Mouse (Mus musculus): ENCODE measurements at regions not wholly inside any gene's neighbourhood (a gene's known extent, or its start where the extent isn't known, plus 50 kb on each side); places are given as distances from the start of the nearest gene placed in this dataset.

DNA sequence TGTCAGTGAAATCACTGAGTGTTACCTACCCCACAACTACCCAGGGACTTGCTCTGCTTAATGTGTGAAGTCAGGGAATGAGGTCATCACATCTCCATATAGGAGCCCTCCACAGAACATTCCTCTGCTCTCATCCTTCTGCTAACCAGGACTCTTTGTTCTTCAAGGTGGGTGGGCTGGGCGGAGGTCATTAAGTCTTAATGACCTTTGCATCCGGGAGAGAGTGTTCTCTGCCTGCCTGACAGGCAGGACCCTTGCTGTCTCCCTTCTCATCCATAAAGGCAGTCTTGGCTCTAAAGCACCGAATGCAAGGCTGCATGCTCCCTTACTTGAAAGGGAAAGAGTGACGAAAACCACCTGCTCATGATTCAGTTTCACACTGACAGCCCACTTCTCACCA lies 1051.4 kb downstream of the Slc22a22 start:
- no peak for DNase-seq (ENCODE audit: low spot score)

GRCm38 (mm10) chr15:56420681-56421080 lies 1056.7 kb downstream of the Slc22a22 start:
- DNase-seq (ENCODE audit: low spot score) = no peak

GRCm38 (mm10) chr15:56391982-56392381 lies 1085.4 kb downstream of the Slc22a22 start:
- DNase-seq (ENCODE audit: low spot score) = no peak

GRCm38 (mm10) chr15:56378511-56378910 lies 1098.9 kb downstream of the Slc22a22 start:
- DNase-seq (ENCODE audit: low spot score) = no peak

DNA sequence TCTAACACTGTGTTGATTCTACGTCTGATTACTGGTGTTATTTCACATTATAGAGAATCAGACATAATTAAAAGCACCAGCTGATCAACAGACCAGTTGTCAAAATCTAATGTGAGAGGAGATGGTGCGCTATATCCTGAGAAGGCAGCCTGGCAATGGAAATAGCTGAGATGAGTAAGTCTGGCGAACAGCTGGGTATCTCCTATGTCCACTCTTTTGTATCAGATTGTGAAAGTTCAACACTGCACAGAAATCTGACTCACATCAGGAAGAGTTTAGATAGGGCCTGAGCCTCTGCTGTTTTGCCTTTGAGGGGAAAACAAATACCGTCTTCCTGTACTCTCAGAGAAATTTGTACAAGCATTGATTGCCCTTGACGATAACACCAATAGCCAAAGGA lies 1126.5 kb downstream of the Slc22a22 start:
- DNase-seq (ENCODE audit: low spot score) = no peak

DNA sequence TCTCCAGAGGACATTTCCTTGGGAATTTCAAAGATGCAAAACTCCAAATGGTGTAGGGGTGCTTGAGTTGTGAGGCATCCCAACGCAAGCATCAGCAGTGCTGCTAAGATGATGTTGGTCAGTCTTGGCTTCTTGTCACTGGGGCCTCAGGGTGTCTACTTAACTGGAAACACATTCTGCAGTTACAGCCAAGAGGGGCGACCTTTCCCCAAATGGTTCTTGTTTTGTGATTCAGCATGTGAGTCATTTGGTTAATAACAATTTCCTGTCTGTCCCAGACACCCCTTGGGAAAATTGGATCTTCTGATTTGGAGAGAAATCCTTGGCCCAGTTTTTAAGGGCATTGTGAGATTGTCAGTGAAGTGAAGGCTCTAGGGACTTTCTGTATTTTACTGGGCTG lies 1131.3 kb downstream of the Slc22a22 start:
- DNase-seq (ENCODE audit: low spot score) = no peak

- DNase-seq (ENCODE audit: low spot score) = no peak
Measured at GRCm38 (mm10) chr15:56344973-56345372, 1132.5 kb downstream of the Slc22a22 start.

DNA sequence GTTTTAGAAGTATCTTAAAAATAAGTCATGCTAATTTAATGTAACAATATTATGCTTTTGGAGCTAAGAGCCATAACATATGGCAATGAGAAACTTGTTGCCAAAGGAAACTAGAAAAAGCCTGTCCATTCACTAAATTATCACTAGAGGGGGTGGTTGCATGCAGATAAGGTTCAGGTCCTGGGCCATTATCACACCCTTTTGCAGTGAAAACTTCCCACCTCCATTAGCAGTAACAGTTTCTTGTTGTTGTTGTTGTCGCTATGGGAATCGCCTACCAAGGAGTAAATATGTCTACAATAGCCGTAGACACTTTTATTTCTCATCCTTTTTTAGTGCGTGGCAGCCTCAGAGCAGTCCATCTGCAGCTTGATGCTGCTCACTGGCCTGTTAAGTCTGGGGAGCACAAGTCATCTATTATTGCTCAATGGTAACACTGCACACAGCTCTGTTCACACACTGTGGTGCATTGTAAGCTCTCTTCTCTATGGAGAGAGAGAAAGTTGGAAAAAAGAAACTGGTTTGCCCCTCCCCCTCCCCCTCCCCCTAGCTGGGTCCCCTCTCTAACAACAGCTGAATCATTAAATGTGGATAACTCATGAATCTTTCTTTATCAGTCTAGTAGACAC lies 1133.0 kb downstream of the Slc22a22 start:
- no peak for DNase-seq (ENCODE audit: low spot score)

GRCm38 (mm10) chr15:56337879-56338278 lies 1139.5 kb downstream of the Slc22a22 start:
- no peak for DNase-seq (ENCODE audit: low spot score)

- DNase-seq (ENCODE audit: low spot score) = no peak
Measured at GRCm38 (mm10) chr15:56336449-56336848, 1141.0 kb downstream of the Slc22a22 start.

GRCm38 (mm10) chr15:56335011-56335410 lies 1142.4 kb downstream of the Slc22a22 start:
- DNase-seq (ENCODE audit: low spot score) = no peak

DNA sequence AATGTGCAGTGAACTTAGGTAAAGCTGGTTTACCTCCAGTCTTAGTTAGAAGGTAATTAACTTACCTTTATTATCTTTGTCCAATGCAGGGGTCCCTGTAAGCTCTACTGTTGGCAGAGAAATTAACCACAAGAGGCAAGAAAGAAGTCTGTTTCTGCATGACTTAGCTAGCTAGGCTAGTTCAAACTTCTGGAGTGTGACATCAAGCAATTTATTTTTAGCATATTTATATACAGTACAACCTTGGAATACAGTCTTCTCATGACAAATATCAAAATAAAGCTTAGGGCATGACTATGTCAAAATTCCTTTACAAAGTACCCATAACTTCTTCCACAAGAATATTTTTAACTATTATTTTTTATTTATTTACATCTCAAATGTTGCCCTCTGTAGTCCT lies 1156.9 kb downstream of the Slc22a22 start:
- DNase-seq (ENCODE audit: low spot score) = no peak

DNA sequence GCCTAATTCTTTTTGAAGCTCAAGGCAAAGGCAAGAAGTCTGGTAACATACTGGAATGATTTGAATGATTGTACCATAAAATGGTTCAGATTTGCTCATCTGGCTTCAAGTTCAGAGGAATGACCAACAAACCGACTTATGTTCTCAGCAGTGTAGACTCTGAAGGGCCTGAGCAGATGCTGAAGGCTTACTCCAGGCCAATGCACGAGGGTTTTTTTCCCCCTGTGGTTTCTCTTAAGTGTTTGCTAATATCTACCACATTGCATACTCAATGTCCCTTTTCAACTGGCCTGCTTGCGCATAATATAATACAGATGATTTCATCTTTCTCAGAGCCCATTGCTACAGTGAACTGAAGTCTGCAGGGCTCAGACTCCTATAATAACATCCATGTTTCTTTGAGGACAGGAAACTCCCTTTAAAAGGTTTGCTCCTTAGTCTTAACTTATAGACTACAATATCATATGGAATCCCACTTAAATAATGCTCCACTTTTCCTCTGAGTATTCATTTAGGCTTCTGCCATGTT lies 1182.5 kb downstream of the Slc22a22 start:
- DNase-seq (ENCODE audit: low spot score) = no peak

DNA sequence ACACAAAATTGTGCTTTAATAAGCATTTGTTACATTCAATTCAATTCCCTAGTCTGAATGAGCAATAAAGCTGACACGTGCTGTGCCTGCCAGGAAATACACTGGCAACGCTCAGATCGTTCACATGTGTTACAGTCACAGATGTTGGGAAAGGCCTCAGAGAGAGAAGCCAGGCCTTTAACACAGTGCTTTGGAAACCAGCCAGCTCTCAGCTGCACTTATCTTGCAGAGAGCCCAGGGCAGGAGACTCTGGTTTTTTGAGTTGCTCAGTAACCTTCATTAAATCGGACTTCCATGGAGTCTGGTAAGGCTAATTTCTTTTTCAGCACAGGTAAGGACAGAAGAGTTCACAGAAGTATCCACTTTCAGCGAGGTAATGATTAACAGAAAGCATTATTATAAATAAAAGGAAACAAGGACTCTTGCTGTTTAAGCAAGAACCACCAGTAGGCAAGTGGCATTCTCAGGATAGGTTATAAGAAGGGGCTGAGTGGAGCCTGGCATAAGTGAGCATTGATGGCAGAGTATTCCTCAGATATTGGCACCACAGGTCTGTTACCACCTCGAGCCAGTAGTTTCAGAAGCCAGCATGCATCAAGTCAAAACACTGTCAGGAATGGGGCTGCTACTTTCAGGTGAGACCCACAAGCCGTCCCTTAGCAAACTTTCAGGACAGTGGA lies 1198.7 kb downstream of the Slc22a22 start:
- no peak for DNase-seq (ENCODE audit: low spot score)

DNA sequence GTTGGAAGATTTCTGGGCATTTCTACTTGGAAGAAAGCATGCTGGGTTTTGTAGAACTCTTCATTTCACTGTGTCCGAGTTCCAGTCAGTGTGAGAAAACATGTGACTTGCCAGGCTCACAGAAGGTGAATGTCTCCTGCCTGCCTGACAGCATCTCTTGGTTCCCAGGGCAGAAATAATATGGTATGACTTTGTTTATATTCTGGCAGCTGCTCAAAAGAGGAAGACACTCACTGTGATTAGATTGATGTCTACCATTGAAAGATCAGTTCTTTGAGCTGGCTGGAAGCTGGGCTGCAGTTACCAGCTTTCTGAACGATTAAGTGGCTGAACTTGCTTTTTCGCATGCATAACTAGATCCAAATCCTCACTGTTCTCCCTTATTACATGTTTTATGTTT lies 1199.4 kb downstream of the Slc22a22 start:
- DNase-seq (ENCODE audit: low spot score) = no peak

- no peak for DNase-seq (ENCODE audit: low spot score)
Measured at GRCm38 (mm10) chr15:56248731-56249130, 1228.7 kb downstream of the Slc22a22 start.

DNA sequence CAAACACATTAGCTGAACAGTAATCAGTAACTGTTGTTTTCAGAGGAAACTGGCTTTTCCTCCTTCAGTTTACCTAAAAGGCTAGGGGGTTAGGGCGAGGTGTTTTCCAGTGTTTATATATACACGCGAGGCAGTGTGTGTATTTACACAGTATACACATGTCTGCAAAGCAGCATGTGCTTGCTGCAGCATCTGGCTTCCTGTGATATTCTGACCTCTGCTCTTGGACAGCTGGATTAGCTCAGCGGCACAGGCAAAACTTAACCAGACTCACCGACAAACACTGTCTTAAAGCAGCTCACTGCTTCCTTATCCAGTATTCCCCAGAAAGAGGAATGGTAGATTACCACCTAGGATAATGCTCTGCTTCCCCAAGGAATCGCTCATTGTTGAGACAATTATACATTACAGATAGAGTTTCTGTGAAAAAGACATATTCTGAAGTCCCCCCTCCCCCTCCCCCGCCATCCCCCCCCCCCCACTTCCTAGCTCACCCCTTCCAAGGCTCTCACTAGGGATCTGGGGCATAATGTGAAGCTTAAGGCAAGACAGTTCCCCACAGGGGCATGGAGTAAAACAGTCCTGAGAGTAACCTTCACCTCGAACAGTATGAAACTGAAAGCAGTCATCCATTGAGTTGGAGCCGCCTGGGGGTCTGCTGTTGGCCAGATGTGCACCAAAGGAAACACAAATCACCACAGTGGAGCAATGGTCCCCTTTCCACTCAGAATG lies 1233.3 kb downstream of the Slc22a22 start:
- DNase-seq (ENCODE audit: low spot score) = no peak

DNA sequence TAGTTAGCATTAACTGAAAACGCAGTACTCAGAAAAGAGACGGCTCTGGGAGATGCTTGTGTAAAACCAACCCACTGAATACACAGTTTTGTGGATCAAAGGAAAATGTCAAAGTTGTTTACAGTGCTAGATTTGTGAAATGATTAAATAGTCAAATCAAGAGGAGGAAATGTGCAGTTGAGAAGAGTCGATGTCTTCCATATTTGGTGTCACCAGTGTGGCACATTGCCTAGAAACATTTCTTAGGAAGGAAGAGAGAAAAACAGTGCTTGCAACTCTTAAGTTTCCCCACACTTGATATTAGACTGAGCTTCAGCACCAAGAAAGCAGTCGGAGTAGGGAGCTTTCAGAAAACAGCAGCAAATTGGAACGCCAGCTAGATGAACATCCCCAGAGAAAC lies 1274.9 kb downstream of the Slc22a22 start:
- DNase-seq (ENCODE audit: low spot score) = no peak

- no peak for DNase-seq (ENCODE audit: low spot score)
Measured at GRCm38 (mm10) chr15:56199336-56199735, 1278.1 kb downstream of the Slc22a22 start.

- no peak for DNase-seq (ENCODE audit: low spot score)
Measured at GRCm38 (mm10) chr15:56197425-56198201, 1279.8 kb downstream of the Slc22a22 start.

GRCm38 (mm10) chr15:56166236-56166635 lies 1311.2 kb downstream of the Slc22a22 start:
- DNase-seq (ENCODE audit: low spot score) = no peak

DNA sequence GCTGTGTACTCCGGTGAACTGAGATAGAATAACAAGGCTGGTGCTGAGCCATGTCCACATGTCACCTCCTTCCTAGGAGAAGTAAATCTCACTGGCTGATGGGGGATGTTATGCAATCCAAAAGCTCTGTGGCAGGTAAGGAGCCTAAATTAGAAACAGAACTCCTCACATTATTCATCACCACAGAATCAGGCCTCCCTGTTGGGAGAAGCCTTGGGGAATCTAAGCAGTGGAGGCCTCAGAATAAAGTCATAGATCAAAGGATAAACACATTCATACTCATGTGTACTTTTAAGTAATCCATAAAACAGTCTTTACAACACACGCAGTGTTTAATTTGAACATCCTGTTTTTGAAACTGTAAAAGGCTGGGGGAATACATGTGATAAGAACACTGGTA lies 1318.7 kb downstream of the Slc22a22 start:
- no peak for DNase-seq (ENCODE audit: low spot score)
